In the genomic region with DNA sequence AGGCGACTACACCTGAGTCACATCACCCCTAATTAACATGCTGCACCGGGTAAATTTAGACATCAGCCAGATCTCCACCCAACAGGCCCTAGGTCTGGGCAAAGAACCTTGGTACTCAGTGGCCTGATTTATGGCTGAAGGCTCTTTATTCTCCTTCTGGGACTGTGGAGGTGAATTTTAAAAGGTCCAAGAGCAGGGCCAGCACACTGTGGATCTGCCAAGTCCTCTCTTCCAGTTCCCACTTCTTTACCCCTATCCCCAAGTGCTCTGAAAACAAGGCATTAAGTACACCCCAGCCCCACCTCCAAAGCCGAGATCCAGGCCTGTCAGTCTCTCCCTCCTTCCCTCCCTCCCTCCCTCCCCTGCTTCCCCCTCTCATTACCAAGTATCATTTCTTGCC, we compare ENCODE assay signal across 22 mouse cellular contexts. TPM values are rescaled to one million over a fixed set of nuclear protein-coding genes. Genes with fewer than 3 reads are reported as not detected.
DNase-seq lines count a peak whose midpoint lies in the region; ATAC-seq and TF ChIP-seq lines count a peak whose summit lies in the region.
"Had no signal": no experiment of that assay in that cellular context is flagged by ENCODE, and none has a peak within 500 bp of the region (broad histone marks: within the 10 kb centered on the region; RNA-seq: fewer than 3 reads in every experiment).

No protein-coding gene starts in this region.

- DNase-seq in cerebellum, adult 2 months, result peak in 1 of 2 experiments; percentile 19
- no peak for DNase-seq in cerebellum, adult 18-20 months
- DNase-seq in layer of hippocampus, adult 11-12 months (ENCODE audit: low spot score), result peak; percentile 29
- DNase-seq in layer of hippocampus, postnatal 10 days (ENCODE audit: low spot score in 2 of 2), result no peak
- DNase-seq in neural tube, embryonic 10.5 days (ENCODE audit: extremely low spot score, low spot score), result no peak
- no peak for DNase-seq in lung, postnatal 14 days
- DNase-seq: cerebellum, adult 11 months; gastrocnemius, adult 2 months; heart, postnatal 4 days; kidney, adult 11 months; kidney, postnatal 36 days; lung, embryonic 14.5 days; lung, postnatal 36 days; thymus, postnatal 25 days had no signal

- H3K36me3 ChIP-seq in neural tube, embryonic 15.5 days, result no peaks in the 10 kb centered on the region
- no peaks in the 10 kb centered on the region for H3K36me3 ChIP-seq in macrophage (ENCODE audit: inconsistent target)
- H3K36me3 ChIP-seq: heart, embryonic 10.5 days; limb, embryonic 15.5 days; stomach, embryonic 15.5 days had no signal

- WGBS in cerebellum, adult 2 months, result 83% methylated on average over 3 of the region's 3 CpGs
- WGBS in neural tube, embryonic 15.5 days, result 27% methylated on average over 3 of the region's 3 CpGs
- WGBS in macrophage (ENCODE audit: missing documents), result 93% methylated on average over 2 of the region's 3 CpGs

- H3K79me2 ChIP-seq in macrophage (ENCODE audit: inconsistent target), result peaks cover 100% of the 10 kb centered on the region

- H3K9ac ChIP-seq in neural tube, embryonic 15.5 days (replicated peaks), result no peak overlapping the region
- H3K9ac ChIP-seq: kidney, embryonic 15.5 days; limb, embryonic 15.5 days; liver, embryonic 14.5 days; lung, embryonic 14.5 days; stomach, embryonic 15.5 days had no signal

- TF ChIP-seq POLR2A in cerebellum, adult 2 months (IDR thresholded peaks at IDR 0.05; ENCODE audit: borderline replicate concordance, insufficient read depth, low read length), result no peak

- H3K27ac ChIP-seq in cerebellum, adult 2 months (ENCODE audit: insufficient read depth, low read length), result peak overlapping the region; percentile 43; the same call in 1 of the 2 replicates
- 0 out of 2 replicates have a peak overlapping the region, but pooled peaks have one; percentile 35 for H3K27ac ChIP-seq in neural tube, embryonic 15.5 days (replicated peaks)
- H3K27ac ChIP-seq in macrophage, result peak overlapping the region; percentile 48
- H3K27ac ChIP-seq: embryonic facial prominence, embryonic 10.5 days; gastrocnemius, adult 2 months; heart, embryonic 10.5 days; kidney, embryonic 15.5 days; limb, embryonic 15.5 days; liver, embryonic 14.5 days; stomach, embryonic 15.5 days had no signal

- H3K4me2 ChIP-seq in neural tube, embryonic 15.5 days, result no peak overlapping the region
- H3K4me2 ChIP-seq: kidney, embryonic 15.5 days; limb, embryonic 15.5 days; lung, embryonic 14.5 days; stomach, embryonic 15.5 days had no signal

- H3K9me3 ChIP-seq in neural tube, embryonic 15.5 days (replicated peaks), result no peaks in the 10 kb centered on the region
- H3K9me3 ChIP-seq: embryonic facial prominence, embryonic 10.5 days; heart, embryonic 10.5 days; kidney, embryonic 15.5 days; limb, embryonic 15.5 days; stomach, embryonic 15.5 days had no signal

- 0 out of 2 replicates have a peak, but pooled peaks have one; percentile 50 for ATAC-seq in neural tube, embryonic 15.5 days (ENCODE audit: low FRiP score)

- H3K4me3 ChIP-seq in cerebellum, adult 2 months (replicated peaks; ENCODE audit: insufficient read depth, low read depth, low read length), result no peak overlapping the region
- H3K4me3 ChIP-seq in neural tube, embryonic 15.5 days (replicated peaks), result no peak overlapping the region
- no peak overlapping the region for H3K4me3 ChIP-seq in macrophage (ENCODE audit: inconsistent target)
- H3K4me3 ChIP-seq: embryonic facial prominence, embryonic 10.5 days; gastrocnemius, adult 2 months; heart, embryonic 10.5 days; kidney, embryonic 15.5 days; limb, embryonic 15.5 days; stomach, embryonic 15.5 days had no signal

- H3K4me1 ChIP-seq in cerebellum, adult 2 months (ENCODE audit: control insufficient read depth, insufficient read depth, low read length), result no peaks in the 10 kb centered on the region
- peaks cover 41% of the 10 kb centered on the region for H3K4me1 ChIP-seq in neural tube, embryonic 15.5 days

- TF ChIP-seq CTCF in cerebellum, adult 2 months (IDR thresholded peaks at IDR 0.05; ENCODE audit: borderline replicate concordance, insufficient read depth, low read depth, low read length), result no peak

- no peaks in the 10 kb centered on the region for H3K27me3 ChIP-seq in cerebellum, adult 2 months (ENCODE audit: control insufficient read depth, insufficient read depth, low read length)
- no peaks in the 10 kb centered on the region for H3K27me3 ChIP-seq in neural tube, embryonic 15.5 days (replicated peaks)
- H3K27me3 ChIP-seq: kidney, embryonic 15.5 days; limb, embryonic 15.5 days; stomach, embryonic 15.5 days had no signal

RNA-seq across cellular contexts. Expression of a gene that starts 59.5 kb away (rescaled TPM):
- polyA plus RNA-seq in cerebellum, adult 2 months (2012; rRNA removed), result 168 and 170 TPM in 2 replicates
- total RNA-seq in layer of hippocampus, postnatal 10 days (2021), result 100 to 1,000 TPM; 299 to 308 TPM
- polyA plus RNA-seq in neural tube, embryonic 15.5 days (2015; fragmentation: Nextera tagmentation; extraction: Ambion mirVana), result 73.5 and 88.3 TPM in 2 replicates
- 1,000 to 10,000 TPM in 3 of 26 experiments, 100 to 1,000 TPM in 23; 385 to 3,736 (median 481) TPM for total RNA-seq in macrophage (2018; cell fraction: chromatin; rRNA removed)
- total RNA-seq in macrophage (2018; cell fraction: cytosol; rRNA removed), result 100 to 1,000 TPM; 135 to 283 (median 184) TPM
- 1,000 to 10,000 TPM in 1 of 26 experiments, 100 to 1,000 TPM in 25; 247 to 1,640 (median 305) TPM for total RNA-seq in macrophage (2018; cell fraction: nucleus; rRNA removed)
- 100 to 138 TPM (median 115 TPM) in 3 replicates for polyA plus RNA-seq in macrophage (2018)
